Mouse (Mus musculus): ENCODE measurements around the gene Rrbp1.

DNA sequence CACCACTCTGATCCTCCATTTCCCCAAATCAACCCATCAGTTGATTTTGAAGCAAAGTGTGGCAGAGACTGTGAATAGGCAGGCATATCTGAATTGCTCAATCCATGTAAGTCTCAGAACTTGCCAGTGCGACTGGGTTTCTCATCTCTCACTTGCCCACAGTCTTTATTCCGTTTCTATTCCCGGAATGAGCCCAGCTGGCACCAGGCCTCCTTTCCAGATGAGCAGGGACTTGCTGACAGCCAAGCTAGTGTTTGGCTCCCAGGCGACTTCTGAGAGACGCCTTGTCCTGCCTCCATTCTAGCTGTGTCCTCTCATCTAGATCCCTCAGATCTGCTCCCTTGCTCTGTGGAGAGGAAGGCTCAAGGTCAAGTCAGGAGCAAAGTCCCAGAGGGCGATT lies 33.7 kb upstream of the Rrbp1 start:
- no peak for TF ChIP-seq POLR2A (IDR thresholded peaks at IDR 0.05; ENCODE audit: borderline replicate concordance, insufficient read depth, low read length)
- TF ChIP-seq CTCF (IDR thresholded peaks at IDR 0.05; ENCODE audit: borderline replicate concordance, insufficient read depth, low read depth, low read length), result no peak

All from cerebellum, adult 2 months (tissue).